Mouse (Mus musculus): ENCODE measurements at regions not wholly inside any gene's neighbourhood (a gene's known extent, or its start where the extent isn't known, plus 50 kb on each side); places are given as distances from the start of the nearest gene placed in this dataset.
A peak's percentile ranks its signal among the peaks of the same experiment; 100 is the strongest.
"Not testable (repeated sequence)": the region's sequence is repeated elsewhere in the genome, so short reads cannot be mapped to it uniquely, and the experiment has no call there.

DNA sequence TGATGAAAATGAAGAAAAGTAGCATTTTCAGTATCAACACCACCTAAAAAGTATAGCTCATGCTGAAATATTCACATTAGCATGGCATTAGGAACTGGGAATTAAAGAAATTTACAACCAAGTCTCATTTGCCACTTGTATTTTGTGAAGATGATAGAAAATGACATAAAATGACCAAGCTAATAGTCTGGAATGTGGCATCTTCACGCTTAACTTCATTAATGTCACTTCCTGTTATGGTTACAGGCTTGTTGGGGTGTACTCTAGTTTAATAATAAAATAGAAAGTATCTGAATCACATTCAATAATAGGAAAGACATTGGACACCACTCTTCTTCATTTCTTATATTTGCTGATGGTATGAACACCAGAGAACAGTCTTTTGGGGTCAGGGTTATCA lies 167.1 kb downstream of the Pcdh17 start:
- no peak for DNase-seq

DNA sequence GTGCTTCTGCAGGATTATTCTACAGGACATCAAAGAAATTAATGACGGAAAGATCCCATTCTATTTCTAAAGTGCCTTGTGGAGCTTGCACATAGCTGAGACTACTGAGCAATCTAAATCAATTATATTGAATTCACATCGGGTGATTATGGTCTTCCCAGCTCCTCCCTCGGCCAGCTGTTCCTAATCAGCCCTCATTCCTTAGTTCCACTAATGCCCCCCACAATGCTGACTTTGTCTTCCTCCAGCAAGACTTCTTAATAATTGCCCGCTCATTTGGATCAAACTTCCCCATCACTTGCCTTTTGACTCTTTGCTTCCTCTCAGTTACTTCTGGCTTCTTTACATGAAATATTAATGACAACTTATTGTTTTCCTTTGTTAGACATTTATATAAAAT lies 169.2 kb downstream of the Pcdh17 start:
- no peak for DNase-seq

DNA sequence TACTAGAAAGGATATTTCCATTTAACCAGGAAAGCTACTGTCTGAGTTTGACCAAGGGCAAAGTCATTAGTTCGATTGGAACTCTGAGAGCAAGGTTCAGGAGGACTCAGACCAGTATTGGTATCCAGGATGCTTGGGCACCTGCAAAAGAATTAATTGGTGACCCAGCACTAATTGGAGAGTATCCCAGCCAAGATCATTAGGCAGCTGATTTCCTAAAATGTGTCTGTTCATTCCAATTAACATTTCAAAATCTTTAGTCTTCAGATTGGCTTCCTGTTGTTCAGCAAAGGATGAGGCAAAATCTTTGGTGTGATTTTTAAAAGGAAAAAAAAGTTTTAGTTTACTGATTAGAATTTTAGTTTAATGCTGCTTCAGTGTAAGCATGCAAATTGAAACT lies 201.7 kb downstream of the Pcdh17 start:
- DNase-seq = no peak

DNA sequence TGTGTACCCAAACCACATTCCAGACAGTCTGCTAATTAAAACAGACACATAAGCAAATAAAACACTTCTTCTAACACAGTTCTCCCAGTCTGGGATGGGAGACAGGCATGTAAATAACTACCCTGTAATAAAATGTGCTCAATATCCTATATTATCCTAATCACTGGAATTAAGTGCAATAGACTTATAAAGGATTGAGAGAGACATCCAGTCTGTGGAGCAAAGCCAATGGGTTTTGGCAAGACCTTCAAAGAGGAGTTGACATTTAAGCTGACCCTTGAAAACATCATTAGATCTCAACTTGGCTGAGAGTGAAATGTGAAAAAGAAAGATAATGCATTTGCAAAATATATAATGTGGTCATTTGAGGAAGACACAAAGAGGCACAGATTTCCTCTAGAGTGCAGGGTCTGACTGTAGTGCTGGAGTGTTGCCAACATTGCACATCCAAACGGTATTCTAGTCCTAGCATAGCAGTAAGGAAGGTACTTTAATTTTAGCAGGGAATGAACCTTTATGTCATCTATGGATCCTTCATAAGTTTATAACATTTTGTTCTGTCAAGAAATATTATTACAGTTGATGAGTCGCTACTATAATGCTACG lies 202.7 kb downstream of the Pcdh17 start:
- DNase-seq = no peak

DNA sequence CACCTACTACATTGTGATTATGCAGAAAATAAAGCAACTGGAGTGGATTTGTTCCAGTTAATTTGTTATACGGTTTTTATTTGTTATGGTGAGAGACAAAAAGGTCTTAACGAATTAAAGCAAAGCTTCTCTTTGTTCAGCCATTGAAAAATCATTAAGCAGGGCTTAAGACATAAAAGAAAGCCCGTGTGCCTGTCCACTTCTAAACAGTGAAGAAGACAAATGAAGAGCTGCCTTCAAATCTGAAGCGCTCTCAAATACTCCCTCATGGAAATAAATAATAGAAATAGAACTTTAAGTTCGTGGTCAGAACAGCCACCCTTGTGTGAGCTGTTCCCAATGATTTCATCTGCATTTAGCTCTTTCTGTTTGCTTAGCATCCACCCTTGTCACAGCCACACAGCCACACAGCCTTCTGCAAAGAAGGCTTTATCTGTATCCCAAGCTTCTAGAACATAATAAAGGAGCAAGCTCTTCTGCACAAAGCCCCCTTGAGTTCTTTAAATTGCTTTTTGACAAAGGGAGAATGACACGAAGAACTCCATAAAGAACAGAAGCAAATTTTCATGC lies 215.9 kb downstream of the Pcdh17 start:
- no peak for DNase-seq

DNA sequence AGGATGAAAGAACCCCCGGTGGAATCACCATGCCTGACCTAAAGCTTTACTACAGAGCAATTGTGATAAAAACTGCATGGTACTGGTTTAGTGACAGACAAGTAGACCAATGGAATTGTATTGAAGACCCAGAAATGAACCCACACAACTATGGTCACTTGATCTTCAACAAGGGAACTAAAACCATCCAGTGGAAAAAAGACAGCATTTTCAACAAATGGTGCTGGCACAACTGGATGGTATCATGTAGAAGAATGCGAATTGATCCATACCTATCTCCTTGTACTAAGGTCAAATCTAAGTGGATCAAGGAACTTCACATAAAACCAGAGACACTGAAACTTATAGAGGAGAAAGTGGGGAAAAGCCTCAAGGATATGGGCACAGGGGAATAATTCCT lies 224.3 kb downstream of the Pcdh17 start:
- DNase-seq = not testable (repeated sequence)

DNA sequence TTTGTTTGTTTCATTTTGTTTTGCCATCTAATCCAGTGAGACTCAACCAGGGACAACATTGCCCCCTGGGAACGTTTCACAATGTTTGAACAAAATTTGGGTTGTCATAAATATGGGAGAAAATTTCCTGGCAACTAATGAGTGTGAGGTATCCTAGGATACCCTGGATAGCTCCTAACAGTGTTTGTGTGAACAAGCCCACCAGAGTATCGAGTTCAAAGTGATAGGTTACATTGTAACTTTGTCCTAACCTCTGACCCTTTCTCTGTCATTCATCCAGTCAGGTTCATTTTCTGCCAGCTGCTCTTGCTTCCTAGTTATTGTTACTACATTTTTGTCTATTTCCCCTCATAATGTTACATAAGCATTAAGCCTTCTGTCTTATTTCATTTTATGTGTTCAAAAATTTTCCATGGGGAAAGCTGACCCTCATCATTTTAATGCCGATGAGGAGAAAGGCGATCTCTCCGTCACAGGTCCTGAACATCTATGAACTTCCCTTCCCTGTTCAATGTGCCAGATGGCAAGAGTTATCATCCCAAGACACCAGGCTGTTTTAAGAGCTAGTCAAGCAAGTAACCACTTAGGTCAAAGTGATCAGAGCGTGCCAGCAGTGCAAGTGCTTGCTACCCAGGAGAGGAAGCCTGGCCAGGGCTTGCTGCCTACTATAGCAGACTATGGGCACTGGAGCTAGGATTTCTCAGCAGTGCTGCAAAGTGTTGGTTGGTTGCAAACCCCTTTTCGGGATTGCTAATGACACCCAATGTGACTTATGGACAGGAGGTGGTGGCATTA lies 228.5 kb downstream of the Pcdh17 start:
- peak; percentile 5 to 13 for DNase-seq

DNA sequence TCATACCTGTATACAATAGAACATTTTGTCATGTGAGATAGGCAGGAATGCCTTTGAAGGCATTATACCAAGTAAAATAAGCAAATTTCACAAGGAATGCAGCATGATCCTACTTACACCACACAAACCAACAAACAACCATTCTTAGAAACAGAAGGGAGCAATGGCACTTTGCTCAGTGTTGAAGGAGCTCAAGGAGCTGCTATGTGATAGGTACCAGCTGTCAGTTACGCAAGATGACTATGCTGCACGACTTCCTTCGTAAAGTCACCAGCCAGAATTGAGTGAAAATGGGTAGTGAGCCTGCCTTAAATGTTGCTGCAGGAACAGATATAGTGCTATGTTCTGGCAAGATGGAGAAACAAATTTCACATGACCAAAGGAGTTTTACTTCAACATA lies 243.5 kb downstream of the Pcdh17 start:
- DNase-seq = no peak

DNA sequence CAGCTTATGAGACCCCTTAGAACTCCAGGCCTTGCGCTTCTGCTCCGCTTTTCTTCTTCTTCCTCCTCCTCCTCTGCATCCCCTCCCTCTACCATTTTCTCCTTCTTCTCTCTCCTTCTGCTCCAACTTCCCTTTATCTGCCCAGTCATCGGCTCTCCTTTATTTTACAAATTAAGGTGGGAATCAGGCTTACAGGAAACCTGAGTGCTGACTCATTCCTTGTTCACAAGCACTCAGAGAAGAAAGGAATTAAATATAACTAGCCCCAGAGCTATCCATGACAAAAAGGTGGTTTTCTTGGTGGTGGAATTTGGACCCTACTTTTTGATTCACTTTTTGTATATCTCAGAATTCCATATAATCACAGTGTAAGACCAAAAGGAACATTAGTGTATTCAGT lies 247.4 kb downstream of the Pcdh17 start:
- no peak for DNase-seq
